Mouse (Mus musculus) forebrain, postnatal 0 days (tissue): ENCODE data around the gene 4930404N11Rik. TPM values are rescaled to one million over a fixed set of nuclear protein-coding genes. Genes with fewer than 3 reads are reported as not detected.
A peak's percentile ranks its signal among the peaks of the same experiment; 100 is the strongest.

ENCODE experiments used
- ATAC-seq: fragments of 200-750 bp; cut with Nextera tagmentation; 2 replicates; pipeline ENCODE4 v1.8.0; 2017; ENCODE audit warnings: mild to moderate bottlenecking, moderate library complexity
- DNase-seq: peaks from one replicate; pipeline ENCODE4 v3.0.0-alpha.2; 2015
- H3K27ac ChIP-seq: fragments of 300-500 bp; sonication (generic); 2 replicates; pipeline ENCODE4 v1.5.1; 2014; ENCODE audit warnings: low read depth, mild to moderate bottlenecking, antibody characterized with exemption, low read length, moderate library complexity, mixed read lengths
- H3K27me3 ChIP-seq: fragments of 300-500 bp; sonication (generic); 2 replicates; pipeline ENCODE4 v1.6.1; 2014; ENCODE audit warnings: mild to moderate bottlenecking, low read length, mixed read lengths; ENCODE audit not compliant: insufficient read depth
- H3K36me3 ChIP-seq: fragments of 300-500 bp; sonication (generic); 2 replicates; pipeline ENCODE4 v1.6.1; 2014; ENCODE audit warnings: mild to moderate bottlenecking, moderate library complexity; ENCODE audit not compliant: insufficient read depth
- H3K4me1 ChIP-seq: fragments of 300-500 bp; sonication (generic); 2 replicates; pipeline ENCODE4 v1.6.1; 2014; ENCODE audit warnings: antibody characterized with exemption; ENCODE audit not compliant: insufficient read depth
- H3K4me2 ChIP-seq: fragments of 300-500 bp; sonication (generic); 2 replicates; pipeline ENCODE4 v1.6.1; 2014; ENCODE audit warnings: low read depth, mild to moderate bottlenecking, moderate library complexity
- H3K4me3 ChIP-seq: fragments of 300-500 bp; sonication (generic); 2 replicates; pipeline ENCODE4 v1.5.1; 2014; ENCODE audit warnings: low read depth, low read length, mixed read lengths
- H3K9ac ChIP-seq: fragments of 300-500 bp; sonication (generic); 2 replicates; pipeline ENCODE4 v1.6.1; 2014; ENCODE audit warnings: mild to moderate bottlenecking
- H3K9me3 ChIP-seq: fragments of 300-500 bp; sonication (generic); 2 replicates; pipeline ENCODE4 v1.6.1; 2016; ENCODE audit warnings: low read length
- CTCF ChIP-seq: sonication (generic); IDR thresholded peaks from 2 replicates; pipeline ENCODE4 v1.5.1; 2016; ENCODE audit warnings: antibody characterized with exemption, control low read depth, low read depth
- WGBS: fragments of 180-500 bp; shearing (Covaris S2); extraction: QIAGEN DNeasy Blood & Tissue Kit; methylation state at CpG from one replicate; pipeline ENCODE4 v1.1.7; 2014; 5-methylcytosine and 5-hydroxymethylcytosine counted together
- polyA plus RNA-seq: library from polyadenylated mRNA; unstranded; fragments of >200 nt; fragmentation: Nextera tagmentation; extraction: Ambion mirVana; gene quantifications from 2 replicates; pipeline ENCODE4 v1.2.1, GENCODE M21; 2015
- total RNA-seq: library from RNA; depleted of rRNA; stranded (reverse); fragments of >200 nt; gene quantifications from 2 replicates; pipeline ENCODE4 v1.2.3, GENCODE M21; 2014; rRNA removed

4930404N11Rik gene
- total RNA-seq, result not detected in 2 replicates
- 0.16 and 0.20 TPM in 2 replicates for polyA plus RNA-seq

DNA sequence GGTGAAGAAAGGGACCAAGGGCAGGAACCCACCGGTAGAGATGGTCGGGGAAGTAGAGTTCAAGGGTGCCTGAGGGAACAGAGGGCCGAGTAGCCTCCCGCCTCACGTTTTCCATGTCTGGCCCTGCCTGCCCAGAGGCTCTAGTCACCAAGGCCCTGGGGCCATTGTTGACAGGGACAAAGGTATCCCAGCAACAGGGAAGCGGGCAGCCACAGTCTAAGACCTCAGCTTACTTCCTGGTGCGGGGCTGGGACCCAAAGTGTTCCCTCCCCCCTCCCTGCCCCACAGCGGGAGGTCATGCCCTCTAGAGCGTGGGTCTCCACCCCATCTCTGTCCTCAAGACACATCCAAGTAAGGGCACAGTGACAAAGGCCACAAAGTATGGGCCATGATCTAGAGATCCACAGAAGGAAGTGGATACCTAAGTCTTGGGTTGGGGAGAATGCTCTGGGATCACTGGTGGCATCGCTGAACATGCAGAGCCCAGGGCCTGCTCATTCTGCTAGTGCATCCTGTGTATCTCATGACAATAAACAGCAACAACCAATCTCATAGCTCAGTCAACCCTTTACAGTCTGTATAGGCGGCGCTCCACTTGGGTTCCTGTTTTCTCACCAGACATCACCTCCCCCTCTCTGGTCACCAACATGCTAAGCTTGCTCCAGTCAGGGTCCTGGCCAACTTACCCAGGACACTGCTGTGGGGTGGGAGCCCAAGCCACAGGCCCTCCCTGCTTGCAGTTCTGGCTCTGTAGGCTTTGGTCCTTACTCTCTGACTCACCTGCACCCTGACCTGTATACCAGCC is at the start of gene 4930404N11Rik:
Gene 4930404N11Rik, minus strand, starts transcription at position 145 of the 805 bp plus-strand sequence.
- peaks cover 54% of the 10 kb centered on the region for H3K36me3 ChIP-seq

GRCm38 (mm10) chr10:81415146-81415545 is 49.5 kb upstream of the 4930404N11Rik start:
- Histone ChIP-seq H3K9ac (no peak overlapping the region), H3K27me3 (no peaks in the 10 kb centered on the region), H3K9me3 (no peaks in the 10 kb centered on the region), H3K27ac (no peak overlapping the region), H3K4me2 (no peak overlapping the region), H3K36me3 (peaks cover 8% of the 10 kb centered on the region), H3K4me1 (peaks cover 19% of the 10 kb centered on the region; the same call in 1 of the 2 replicates), H3K4me3 (no peak overlapping the region)
- 79% methylated on average over 5 of the region's 5 CpGs for WGBS
- no peak for ATAC-seq
- DNase-seq, result no peak
- no peak for TF ChIP-seq CTCF

More for the DNA sequence above, at the start of gene 4930404N11Rik:
- Histone ChIP-seq H3K4me1 (0 out of 2 replicates have a peak, but pooled peaks cover 4% of the 10 kb centered on the region), H3K4me3 (no peak within 1 kb of the TSS), H3K27ac (no peak within 1 kb of the TSS), H3K4me2 (peak within 1 kb of the TSS; percentile 30; the same call in 1 of the 2 replicates), H3K27me3 (0 out of 2 replicates have a peak, but pooled peaks cover 7% of the 10 kb centered on the region), H3K9me3 (no peaks in the 10 kb centered on the region), H3K9ac (0 out of 2 replicates have a peak within 1 kb of the TSS, but pooled peaks have one; percentile 6)
- WGBS, result 13% methylated on average over 11 of the region's 12 CpGs
- ATAC-seq (0 out of 2 replicates have a peak, but pooled peaks have one; percentile 4), DNase-seq (no peak)
- no peak for TF ChIP-seq CTCF

DNA sequence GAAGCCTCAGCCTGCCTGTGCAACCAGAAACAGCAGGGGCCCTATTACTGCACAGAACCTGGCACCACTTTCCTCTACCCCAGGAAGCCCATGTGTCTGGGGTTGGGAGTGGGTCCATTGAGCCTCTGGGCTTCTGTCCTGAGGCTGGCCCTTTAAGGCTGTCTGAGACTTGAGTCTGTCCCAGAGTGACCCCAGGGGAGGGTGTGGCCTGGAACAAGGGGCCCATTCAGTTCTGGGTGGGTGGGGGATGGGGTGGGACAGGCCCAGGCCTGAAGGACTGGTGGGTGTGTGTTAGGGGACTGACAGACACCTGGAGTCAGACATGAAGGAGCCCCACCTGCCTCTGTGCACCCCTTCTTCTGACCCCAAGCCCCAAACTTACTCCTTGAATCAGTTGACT is 49.1 kb upstream of the 4930404N11Rik start:
- no peaks in the 10 kb centered on the region for H3K27me3 ChIP-seq
- no peak for TF ChIP-seq CTCF
- no peak for DNase-seq
- H3K4me2 ChIP-seq, result no peak overlapping the region
- H3K36me3 ChIP-seq, result peaks cover 3% of the 10 kb centered on the region
- H3K9ac ChIP-seq, result no peak overlapping the region
- no peak for ATAC-seq
- peaks cover 19% of the 10 kb centered on the region; the same call in 1 of the 2 replicates for H3K4me1 ChIP-seq
- H3K27ac ChIP-seq, result peak overlapping the region; percentile 54; the same call in 1 of the 2 replicates
- H3K4me3 ChIP-seq, result no peak overlapping the region
- H3K9me3 ChIP-seq, result no peaks in the 10 kb centered on the region

DNA sequence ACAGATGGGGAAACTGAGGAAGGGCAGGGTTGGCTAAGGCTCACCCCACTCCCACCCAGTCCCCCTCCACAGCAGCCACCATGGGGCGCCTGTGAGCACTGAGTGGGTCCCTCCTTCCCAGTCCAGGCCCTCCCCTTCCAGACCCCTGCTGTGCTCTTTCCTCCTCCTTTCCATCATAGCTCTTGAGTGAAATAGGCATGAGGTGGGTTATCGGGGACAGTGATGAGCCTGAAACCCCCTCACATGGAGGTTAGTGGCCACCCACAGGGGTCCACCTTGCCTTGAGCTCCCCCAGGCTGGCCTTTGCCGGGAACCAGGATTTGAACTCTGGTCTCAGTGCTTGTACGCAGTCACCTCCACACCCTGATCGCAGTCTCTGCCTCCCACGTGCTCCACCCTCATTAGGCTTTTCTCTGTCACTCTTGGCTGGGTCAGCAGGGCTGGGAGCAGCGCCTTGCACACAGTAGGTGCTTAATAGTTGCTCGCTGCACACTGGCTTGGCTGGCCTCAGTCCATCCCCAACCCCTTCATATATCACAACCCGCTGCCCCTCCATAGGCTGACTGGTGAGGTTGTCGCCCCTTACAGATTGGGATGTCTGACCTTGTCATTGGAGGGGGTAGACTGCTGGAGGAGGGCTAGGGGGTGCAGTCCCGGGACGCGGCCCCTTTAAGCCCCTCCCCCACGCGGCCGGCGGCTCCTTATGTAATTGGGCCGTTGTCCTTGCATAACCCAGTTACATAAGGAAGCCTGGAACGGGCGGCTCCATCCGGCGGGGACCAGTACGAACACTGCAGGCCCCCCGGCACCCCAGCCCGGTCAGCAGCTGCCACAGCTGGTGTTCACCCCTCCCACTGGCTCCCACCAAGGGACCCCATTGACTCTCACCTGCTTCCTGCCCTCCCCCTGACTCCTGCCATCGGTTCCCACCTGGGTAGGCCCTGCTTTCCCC is 48.0 kb upstream of the 4930404N11Rik start:
- Histone ChIP-seq H3K27me3 (no peaks in the 10 kb centered on the region), H3K36me3 (peaks cover 3% of the 10 kb centered on the region; the same call in 1 of the 2 replicates), H3K9me3 (no peaks in the 10 kb centered on the region), H3K9ac (no peak overlapping the region), H3K4me3 (no peak overlapping the region), H3K4me2 (no peak overlapping the region), H3K27ac (peak overlapping the region; percentile 54; the same call in 1 of the 2 replicates), H3K4me1 (peaks cover 19% of the 10 kb centered on the region; the same call in 1 of the 2 replicates)
- TF ChIP-seq CTCF, result 0 out of 2 replicates have a peak, but pooled peaks have one; percentile 9
- no peak for DNase-seq
- 28% methylated on average over 26 of the region's 26 CpGs for WGBS
- no peak for ATAC-seq

- Histone ChIP-seq H3K4me2 (no peak overlapping the region), H3K36me3 (peaks cover 9% of the 10 kb centered on the region; the same call in 1 of the 2 replicates), H3K9me3 (no peaks in the 10 kb centered on the region), H3K4me1 (peaks cover 19% of the 10 kb centered on the region; the same call in 1 of the 2 replicates), H3K4me3 (no peak overlapping the region), H3K27ac (peak overlapping the region; percentile 70), H3K27me3 (no peaks in the 10 kb centered on the region), H3K9ac (no peak overlapping the region)
- 75% methylated on average over 16 of the region's 16 CpGs for WGBS
- ATAC-seq (no peak), DNase-seq (no peak)
- no peak for TF ChIP-seq CTCF
Observed at GRCm38 (mm10) chr10:81412586-81413309, 47.1 kb upstream of the 4930404N11Rik start.
